Mouse (Mus musculus) ovary, postnatal 14 days (tissue): ENCODE results near the gene Prss44.
"Not testable (repeated sequence)": the region's sequence is repeated elsewhere in the genome, so short reads cannot be mapped to it uniquely, and the experiment has no call there.

Source experiments
- DNase-seq: peaks from one replicate; pipeline ENCODE4 v3.0.0; 2022; ENCODE audit warnings: low spot score

The Prss44 gene

GRCm38 (mm10) chr9:110813789-110814188, at the start of gene Prss44:
Gene Prss44, plus strand, starts transcription at chr9:110813994.
- DNase-seq, result no peak

DNA sequence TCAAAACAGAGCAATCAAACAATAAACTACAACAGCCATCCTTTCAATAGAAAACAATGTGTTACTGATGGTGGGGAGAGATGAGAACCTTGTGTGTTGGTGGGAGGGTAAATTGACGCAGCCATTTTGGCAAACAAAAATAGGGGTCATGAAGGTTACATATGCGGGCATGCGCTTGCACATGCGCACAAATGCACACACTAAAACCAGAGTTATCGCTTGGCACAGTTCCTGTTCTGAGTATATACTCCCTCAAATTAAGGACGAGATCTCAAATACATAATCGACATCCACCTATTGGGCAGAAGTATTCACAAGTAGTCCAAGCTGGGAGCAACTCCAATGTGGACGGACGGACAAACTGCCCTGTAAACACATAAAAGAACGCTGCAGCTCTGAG, 41.5 kb upstream of the Prss44 start:
- no peak for DNase-seq

- no peak for DNase-seq
Observed at GRCm38 (mm10) chr9:110774403-110775268, 39.2 kb upstream of the Prss44 start.

DNA sequence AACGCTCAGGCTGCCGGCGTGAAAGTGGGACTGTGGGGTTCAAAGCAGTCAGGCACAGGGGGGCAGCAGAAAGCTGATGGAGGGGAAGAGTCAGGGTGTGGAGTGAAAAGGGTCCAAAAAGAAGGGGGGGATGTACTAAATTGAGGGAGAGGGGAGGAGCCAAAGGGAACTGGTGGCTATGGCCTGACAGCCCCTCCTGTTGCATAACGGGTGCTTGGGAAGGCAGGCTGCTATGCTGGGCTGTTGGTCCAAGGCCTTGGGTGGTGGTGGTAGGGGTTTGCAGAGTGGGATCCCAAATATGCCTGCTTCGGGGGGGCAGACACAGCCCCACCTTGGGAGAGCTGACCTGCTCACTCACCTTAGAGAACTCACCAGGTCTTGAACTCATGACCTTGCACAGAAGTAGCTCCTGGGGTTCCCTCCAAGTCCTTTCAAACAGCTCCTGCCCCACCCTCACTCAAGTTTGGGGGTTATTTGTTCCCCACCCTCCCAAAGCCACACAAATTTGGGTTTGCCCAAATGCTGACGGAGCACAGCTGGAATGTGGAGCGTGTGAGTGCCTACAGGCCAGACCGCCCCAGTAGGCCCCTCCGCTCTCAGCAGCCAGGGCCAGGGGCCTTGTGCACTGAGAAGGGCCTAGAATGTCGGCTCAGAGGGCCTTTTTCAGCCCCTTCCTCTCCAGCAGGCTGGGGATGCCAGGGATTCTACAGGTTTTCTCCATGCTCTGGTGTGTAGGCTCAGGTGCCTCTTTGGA, 38.3 kb upstream of the Prss44 start:
- no peak for DNase-seq

DNA sequence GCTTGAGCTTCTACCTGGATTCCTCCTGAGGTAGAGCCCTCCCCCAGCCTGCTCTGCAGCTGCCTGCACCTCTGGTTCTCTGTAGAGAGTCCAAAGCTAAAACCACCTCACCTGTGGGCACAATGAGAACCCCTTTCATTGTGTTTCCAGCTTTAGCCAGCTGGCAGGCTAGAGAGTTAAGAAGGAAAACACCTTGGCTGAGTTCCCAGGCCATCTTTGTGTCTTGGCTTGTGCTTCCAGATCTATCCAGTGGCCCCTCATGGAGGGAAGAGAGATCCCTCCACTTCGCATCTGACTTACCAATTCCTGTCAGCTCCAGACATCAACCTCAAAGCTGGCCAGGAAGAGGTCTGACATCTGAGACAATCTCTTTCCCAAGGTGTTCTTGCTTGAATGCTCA, 35.7 kb upstream of the Prss44 start:
- DNase-seq, result no peak

- no peak for DNase-seq
Observed at GRCm38 (mm10) chr9:110778559-110778958, 35.2 kb upstream of the Prss44 start.

DNA sequence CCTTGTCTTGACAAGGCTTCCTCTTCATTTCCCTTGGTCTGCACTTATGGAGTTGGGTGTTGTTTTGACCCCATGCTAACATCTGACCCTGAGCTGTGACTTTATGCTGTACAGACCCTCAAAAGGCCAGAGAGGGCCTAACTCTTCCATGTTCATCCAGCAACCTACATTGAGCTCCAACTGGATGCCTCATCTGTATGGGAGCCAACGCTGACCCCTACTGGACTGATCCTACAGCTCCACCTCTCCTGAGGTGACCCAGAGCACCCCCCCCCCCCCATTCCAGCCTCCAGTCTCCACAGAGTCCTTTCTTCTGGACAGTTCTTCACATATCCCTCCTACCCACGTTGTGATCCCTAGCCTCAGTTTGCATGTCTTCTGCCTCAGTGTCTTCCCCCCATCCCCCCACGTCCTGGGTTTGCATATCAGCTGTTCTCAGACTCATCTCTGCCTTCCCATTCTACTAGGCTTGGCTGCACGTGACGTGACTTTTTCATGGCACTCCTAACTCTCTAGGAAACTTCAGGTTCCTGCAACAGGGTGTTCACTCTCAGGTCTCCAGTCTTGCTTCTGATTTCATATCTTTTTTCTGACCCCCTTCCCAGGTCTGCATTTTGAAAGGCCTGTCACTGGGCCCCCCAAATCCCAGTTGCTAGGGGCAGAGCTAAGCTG, 34.4 kb upstream of the Prss44 start:
- no peak for DNase-seq

DNA sequence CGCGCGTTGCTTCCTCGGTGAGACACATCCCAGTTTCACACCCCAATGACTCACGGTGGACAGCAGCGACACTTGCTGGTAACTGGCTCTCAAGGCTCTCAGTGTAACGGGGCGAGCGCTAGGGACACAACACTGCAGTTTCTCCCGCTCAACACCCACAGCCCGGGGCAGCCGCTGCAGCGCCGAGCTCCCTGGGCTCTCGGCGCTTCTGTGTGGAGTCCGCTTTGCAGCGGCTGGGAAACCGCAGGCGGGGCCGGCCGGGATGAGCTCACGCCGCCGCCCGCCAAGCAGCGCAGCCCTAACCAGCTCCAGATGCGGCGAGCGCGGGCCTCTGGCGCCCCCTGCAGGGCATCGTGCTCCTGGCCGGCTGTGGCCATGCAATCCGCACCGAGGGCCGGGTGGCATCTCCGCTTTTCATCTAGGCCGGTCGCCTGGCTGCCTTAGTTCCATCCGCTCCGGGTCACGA, 32.5 kb upstream of the Prss44 start:
- peak; percentile 98 for DNase-seq

- DNase-seq, result peak; percentile 83
Observed at GRCm38 (mm10) chr9:110781731-110782130, 32.1 kb upstream of the Prss44 start.

- no peak for DNase-seq
Observed at GRCm38 (mm10) chr9:110783611-110784010, 30.2 kb upstream of the Prss44 start.

DNA sequence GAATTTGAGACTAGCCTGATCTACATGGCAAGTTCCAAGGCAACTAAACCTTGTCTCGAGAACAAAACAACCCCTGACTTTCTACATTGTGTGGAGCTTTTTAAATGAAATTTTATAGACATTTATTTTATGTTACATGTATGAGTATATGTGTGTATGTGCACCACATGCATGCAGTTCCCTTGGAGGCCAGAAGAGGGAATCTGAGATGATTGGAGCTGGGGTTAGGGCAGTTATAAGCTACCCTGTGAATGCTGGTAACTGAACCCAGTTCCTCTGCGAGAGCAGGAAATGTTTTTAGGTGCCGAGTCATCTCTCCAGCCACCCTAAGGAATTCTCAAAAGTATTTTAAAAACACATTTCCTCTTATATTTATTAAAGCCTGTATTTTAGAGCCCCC, 25.6 kb upstream of the Prss44 start:
- DNase-seq, result no peak

- DNase-seq, result no peak
Observed at GRCm38 (mm10) chr9:110790462-110790861, 23.3 kb upstream of the Prss44 start.

DNA sequence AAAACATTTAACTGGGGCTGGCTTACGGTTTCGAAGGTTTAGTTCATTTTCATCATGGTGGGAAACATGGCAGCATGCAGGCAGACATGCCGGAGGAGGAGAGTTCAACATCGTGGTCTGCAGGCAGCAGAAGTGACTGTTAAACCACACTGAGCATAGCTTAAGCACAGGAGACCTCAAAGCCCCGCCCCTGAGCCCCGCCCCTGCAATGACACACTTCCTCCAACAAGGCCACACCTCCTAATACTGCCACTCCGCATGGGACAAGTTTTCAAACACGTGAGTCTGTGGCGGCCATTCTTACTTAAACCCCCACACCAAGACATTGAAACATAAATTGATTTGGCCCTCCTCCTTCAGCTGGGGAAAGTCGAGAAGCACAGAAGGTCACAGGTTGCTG, 16.8 kb upstream of the Prss44 start:
- no peak for DNase-seq

GRCm38 (mm10) chr9:110797866-110798265, 15.9 kb upstream of the Prss44 start, which contains the start of gene Prss42:
Gene Prss42, plus strand, starts transcription at chr9:110798166.
- DNase-seq, result no peak

- DNase-seq, result no peak
Observed at GRCm38 (mm10) chr9:110800834-110801479, 12.8 kb upstream of the Prss44 start.

DNA sequence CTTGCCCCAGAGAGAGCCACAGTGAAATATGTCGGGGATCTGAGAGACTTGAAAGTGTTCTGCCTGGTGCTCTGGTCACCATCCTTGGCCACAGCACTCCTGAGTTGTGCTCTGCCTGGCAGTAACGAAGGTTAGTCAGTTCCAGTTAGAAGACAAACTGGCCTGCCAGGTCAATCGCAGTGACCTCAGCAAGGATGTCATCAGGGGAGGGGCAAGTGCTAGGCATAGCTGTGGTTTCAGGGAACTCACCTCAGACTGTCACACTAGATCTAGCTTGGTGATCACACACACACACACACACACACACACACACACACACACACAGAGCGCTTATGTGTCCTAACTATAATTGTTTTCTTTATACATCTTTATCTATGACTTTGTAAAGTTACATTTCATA, 10.5 kb upstream of the Prss44 start:
- no peak for DNase-seq

DNA sequence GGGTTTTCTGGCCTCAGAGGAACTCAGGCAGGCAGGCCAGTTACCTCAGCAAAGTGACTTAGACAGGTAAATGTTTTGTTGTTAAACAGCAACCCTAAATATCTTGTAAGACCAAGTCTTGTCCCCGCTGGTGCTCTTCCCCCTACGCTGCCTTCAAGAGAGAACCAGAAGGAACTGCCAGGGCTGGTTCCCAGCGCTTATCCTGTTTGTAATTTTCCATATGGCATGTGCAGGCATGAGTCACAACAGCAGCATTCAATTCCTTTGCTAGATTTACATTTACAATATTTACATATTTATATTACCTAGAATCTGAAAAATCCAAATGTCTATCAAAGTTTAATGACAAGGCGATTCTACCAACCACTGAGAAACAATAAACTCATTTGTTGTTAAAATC, 3.7 kb upstream of the Prss44 start:
- DNase-seq, result no peak

GRCm38 (mm10) chr9:110820546-110820945, 6.8 kb downstream of the Prss44 start:
- DNase-seq, result not testable (repeated sequence)

GRCm38 (mm10) chr9:110821436-110821835, 7.6 kb downstream of the Prss44 start:
- no peak for DNase-seq

DNA sequence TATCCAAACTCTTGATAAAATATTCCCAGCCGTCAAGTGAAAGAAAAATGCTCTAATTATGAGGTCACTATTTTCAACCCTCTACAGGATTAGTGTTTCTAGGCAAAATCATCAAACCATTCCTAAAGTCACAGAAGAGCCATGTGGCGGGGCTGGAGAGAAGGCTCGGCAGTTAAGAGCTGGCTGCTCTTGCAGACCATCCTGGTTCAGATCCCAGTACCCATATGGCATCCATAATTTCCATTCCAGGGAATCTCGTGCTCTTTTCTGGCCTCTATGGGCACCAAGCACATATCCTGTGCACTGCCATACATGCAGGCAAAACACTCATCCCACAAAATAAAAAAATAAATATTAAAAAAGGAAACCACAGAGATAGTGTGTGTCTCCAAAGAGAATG, 11.6 kb downstream of the Prss44 start:
- no peak for DNase-seq

DNA sequence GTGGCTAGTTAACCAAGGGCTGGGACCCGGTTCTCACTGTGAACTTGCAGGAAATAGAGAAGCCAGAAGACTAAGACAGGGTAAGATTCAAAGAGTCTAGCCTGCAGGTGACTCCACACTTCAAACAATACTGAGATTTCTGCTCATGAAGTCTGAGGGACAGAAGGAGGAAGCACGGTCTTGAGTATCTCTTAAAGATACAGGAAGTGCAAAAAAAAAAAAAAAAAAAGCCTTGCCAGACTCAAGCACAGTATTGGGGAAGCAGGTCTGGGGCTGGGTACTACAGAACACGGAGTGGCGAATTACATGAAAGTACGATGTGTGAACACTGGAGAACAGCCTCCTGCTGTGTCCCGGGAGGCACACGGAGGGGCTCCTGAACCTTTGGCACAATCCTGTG, 12.0 kb downstream of the Prss44 start:
- DNase-seq, result no peak

DNA sequence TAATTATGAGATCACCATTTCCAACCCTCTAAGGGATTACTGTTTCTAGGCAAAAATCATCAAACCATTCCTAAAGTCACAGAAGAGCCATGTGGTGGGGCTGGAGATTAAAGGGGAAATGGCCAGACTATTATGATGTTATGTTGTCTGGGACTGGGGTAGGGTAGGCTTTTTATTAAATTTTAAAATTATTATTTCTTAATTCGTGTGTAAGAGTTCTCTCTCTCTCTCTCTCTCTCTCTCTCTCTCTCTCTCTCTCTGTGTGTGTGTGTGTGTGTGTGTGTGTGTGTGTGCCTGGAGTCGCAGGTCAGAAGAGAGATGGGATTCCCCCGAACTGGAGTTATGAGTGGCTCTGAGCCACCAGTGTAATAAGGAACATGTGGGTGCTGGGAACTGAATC, 12.6 kb downstream of the Prss44 start, which contains the start of gene Prss43:
Prss43 (plus strand) TSS at position 301 of the 400 bp plus-strand sequence.
- DNase-seq, result no peak
